Mouse (Mus musculus) gastrocnemius, adult 2 months (tissue): ENCODE results near the gene Tmem54. TPM values are rescaled to one million over a fixed set of nuclear protein-coding genes. Genes with fewer than 3 reads are reported as not detected.

Experiments used
- DNase-seq: peaks from one replicate; pipeline ENCODE4 v3.0.0; 2022
- H3K27ac ChIP-seq: fragments of 200-600 bp; 2 replicates; pipeline ENCODE4 v1.8.1; 2022; ENCODE audit warnings: mild to moderate bottlenecking
- H3K4me3 ChIP-seq: fragments of 200-600 bp; 2 replicates; pipeline ENCODE4 v1.8.1; 2022; ENCODE audit warnings: mild to moderate bottlenecking, moderate library complexity
- CTCF ChIP-seq: fragments of 200-600 bp; IDR thresholded peaks from 2 replicates; pipeline ENCODE4 v1.8.1; 2022; ENCODE audit warnings: antibody characterized with exemption, mild to moderate bottlenecking, moderate library complexity
- intact Hi-C: fragments of 180-260 bp; cut with DNase I; formaldehyde crosslinking; loops from one replicate; pipeline ENCODE4 v1.15.1; 2025
- total RNA-seq, 2 experiments: library from RNA; stranded (reverse); gene quantifications; 2 replicates each; pipeline ENCODE4 v1.2.3; 2021

Tmem54 gene
- total RNA-seq, 2 experiments from 2014 or later = not detected

GRCm38 (mm10) chr4:129079126-129079525, 26.2 kb upstream of the Tmem54 start:
- H3K4me3 ChIP-seq = no peak overlapping the region
- intact Hi-C loops = no loop called here
- no peak for TF ChIP-seq CTCF
- H3K27ac ChIP-seq = no peak overlapping the region
- no peak for DNase-seq

GRCm38 (mm10) chr4:129081041-129081440, 24.3 kb upstream of the Tmem54 start:
- no peak for TF ChIP-seq CTCF

GRCm38 (mm10) chr4:129081512-129081911, 23.8 kb upstream of the Tmem54 start:
- intact Hi-C loops = no loop called here
- Histone ChIP-seq H3K4me3 (no peak overlapping the region), H3K27ac (no peak overlapping the region)
- TF ChIP-seq CTCF = no peak
- DNase-seq = peak; percentile 24

More at GRCm38 (mm10) chr4:129081041-129081440, 24.3 kb upstream of the Tmem54 start:
- no peak overlapping the region for H3K4me3 ChIP-seq
- no peak overlapping the region for H3K27ac ChIP-seq
- intact Hi-C loops = no loop called here
- no peak for DNase-seq

- no peak for TF ChIP-seq CTCF
- Histone ChIP-seq H3K4me3 (no peak overlapping the region), H3K27ac (no peak overlapping the region)
- DNase-seq = no peak
- intact Hi-C loops = loop anchor here (1.0 kb wide), 1 partner anchor 111 kb away; no protein-coding TSS in a partner anchor
Observed at GRCm38 (mm10) chr4:129081939-129082338, 23.4 kb upstream of the Tmem54 start.

GRCm38 (mm10) chr4:129082379-129083115, 22.8 kb upstream of the Tmem54 start:
- peak; percentile 73 for DNase-seq
- TF ChIP-seq CTCF = peak; percentile 91
- Histone ChIP-seq H3K4me3 (no peak overlapping the region), H3K27ac (no peak overlapping the region)
- intact Hi-C loops = loop anchor here (1.0 kb wide), 1 partner anchor 111 kb away; no protein-coding TSS in a partner anchor

DNA sequence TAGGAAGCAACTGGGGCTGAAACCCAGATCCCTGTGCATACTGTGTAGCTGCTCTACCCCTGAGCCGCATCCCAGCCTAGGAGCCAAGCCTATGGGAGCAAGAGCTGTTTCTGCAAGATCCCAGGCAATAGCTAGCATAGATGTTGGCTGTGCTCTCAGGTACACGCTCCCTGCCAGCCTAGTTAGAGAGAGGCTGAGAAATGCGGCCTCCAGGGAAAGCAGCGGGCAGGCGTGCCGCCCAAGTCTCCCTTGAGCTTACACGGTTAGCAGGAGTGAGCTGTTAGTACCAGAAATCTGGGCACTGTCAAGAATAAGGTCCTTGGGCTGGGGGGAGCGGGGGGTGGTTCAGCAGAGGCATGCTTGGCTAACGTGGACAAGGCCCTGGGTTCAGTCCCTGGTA, 20.5 kb upstream of the Tmem54 start:
- H3K27ac ChIP-seq = no peak overlapping the region
- intact Hi-C loops = no loop called here
- DNase-seq = no peak
- no peak for TF ChIP-seq CTCF
- no peak overlapping the region for H3K4me3 ChIP-seq

DNA sequence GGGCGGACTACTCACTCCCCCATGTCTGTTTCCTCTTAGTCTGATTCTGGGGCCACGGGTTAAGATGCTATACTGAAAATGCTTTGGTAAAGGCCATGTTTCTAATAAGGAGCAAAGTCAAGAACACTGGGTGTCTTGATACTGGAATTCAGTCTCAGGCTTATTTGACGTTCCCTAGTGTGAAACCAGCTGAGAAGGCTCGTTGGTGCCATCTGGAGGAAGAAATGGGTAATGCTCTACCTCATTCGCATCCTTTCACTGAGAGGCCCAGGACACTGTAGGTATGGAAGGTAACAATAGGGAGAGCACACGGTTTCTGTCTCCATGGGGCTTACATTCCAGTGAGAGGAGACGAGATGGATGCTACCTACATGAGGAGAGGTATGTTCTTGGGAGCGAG, 19.3 kb upstream of the Tmem54 start:
- no peak overlapping the region for H3K27ac ChIP-seq
- peak; percentile 92 for TF ChIP-seq CTCF
- no peak overlapping the region for H3K4me3 ChIP-seq
- intact Hi-C loops = loop anchor here (1.0 kb wide), 2 partner anchors 115 to 178 kb away; no protein-coding TSS in a partner anchor
- peak; percentile 66 for DNase-seq

DNA sequence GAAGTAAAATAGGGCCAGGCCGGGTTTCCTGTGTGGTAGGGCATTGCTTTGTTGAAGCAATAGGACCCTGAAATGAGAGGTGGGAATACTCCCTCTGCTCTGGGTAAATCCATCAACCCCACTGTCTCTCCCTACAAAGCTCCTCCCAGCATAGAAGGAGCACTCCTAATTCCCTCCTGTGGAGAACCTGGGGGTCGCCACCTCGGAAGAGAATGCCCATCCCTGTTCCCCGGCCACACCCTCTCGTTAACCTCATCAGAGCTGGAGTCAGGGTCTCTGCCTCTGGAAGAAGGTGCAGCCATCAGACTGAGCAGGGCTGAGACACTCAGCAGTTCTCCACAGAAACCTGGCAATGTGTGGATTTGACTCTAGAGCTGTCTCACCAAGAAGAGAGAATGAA, 17.5 kb upstream of the Tmem54 start:
- intact Hi-C loops = no loop called here
- TF ChIP-seq CTCF = no peak

GRCm38 (mm10) chr4:129095276-129095675, 10.1 kb upstream of the Tmem54 start:
- Histone ChIP-seq H3K27ac (no peak overlapping the region), H3K4me3 (no peak overlapping the region)
- intact Hi-C loops = no loop called here
- no peak for DNase-seq
- no peak for TF ChIP-seq CTCF

More for the DNA sequence above, 17.5 kb upstream of the Tmem54 start:
- no peak overlapping the region for H3K27ac ChIP-seq
- no peak for DNase-seq
- no peak overlapping the region for H3K4me3 ChIP-seq

GRCm38 (mm10) chr4:129097006-129097405, 8.3 kb upstream of the Tmem54 start:
- Histone ChIP-seq H3K27ac (no peak overlapping the region), H3K4me3 (no peak overlapping the region)
- TF ChIP-seq CTCF = no peak
- intact Hi-C loops = no loop called here
- DNase-seq = no peak

DNA sequence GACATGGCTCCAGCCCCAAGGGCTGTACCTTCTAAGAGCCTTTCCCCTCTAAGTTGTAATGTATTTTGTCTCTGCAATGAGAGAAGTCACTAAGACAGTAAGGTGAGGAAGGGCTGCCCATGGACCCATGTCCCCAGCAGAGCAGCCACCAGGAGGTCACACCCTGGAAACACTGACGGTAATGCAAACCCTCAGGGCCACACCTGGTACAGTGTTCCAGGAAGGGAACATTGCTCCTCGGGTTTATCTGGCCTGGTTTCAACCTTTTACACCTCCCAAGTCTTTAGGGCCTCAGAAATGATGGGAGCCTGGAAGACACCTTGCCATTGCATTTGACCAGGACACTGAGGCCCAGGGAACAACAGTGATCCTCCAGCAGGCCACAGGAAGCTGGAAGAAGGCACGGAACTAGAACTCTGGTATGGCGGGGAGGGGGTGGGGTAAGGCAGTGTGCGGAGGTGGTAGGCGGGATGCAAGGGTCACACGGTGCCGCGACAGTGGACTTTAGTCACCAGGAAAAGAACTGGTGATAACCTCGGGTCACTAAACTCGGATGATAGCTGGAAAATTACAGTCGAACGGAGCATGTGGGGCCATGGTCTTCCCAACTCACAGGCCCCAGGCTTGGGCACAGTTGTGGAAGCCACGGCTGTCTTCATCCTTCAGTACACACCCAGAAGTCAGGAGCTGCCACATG, 3.1 kb upstream of the Tmem54 start:
- Histone ChIP-seq H3K4me3 (no peak overlapping the region), H3K27ac (no peak overlapping the region)
- intact Hi-C loops = no loop called here
- no peak for DNase-seq
- no peak for TF ChIP-seq CTCF

DNA sequence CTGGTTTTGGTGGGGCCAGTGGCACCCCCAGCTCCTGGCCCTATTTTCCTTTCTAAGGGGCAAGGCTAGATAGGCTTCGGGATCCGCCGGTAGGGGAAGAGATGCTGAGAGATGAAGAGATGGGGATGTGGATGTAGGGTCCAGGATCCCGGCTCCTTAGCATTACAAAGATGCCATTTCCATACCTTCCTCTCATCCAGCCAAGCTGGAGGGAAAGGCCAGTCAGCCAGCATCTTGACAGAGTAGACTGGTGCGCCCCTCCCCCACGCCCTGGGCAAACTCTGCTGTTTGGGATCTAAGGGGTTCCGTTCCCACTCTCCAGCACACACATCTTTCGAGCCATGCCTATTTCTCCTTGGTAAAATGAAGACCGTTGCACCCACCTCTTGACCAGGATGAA, 725 bp downstream of the Tmem54 start:
- DNase-seq = no peak
- no peak for TF ChIP-seq CTCF
- Histone ChIP-seq H3K4me3 (no peak overlapping the region), H3K27ac (no peak overlapping the region)
- intact Hi-C loops = no loop called here

GRCm38 (mm10) chr4:129107348-129107899, 2.1 kb downstream of the Tmem54 start:
- TF ChIP-seq CTCF = no peak
- no peak overlapping the region for H3K27ac ChIP-seq
- intact Hi-C loops = no loop called here
- DNase-seq = no peak
- no peak overlapping the region for H3K4me3 ChIP-seq
